Mouse (Mus musculus): ENCODE data around the gene Hspbp1. TPM values are rescaled to one million over a fixed set of nuclear protein-coding genes. Genes with fewer than 3 reads are reported as not detected.

Gene Hspbp1
- polyA plus RNA-seq, 3 experiments from 2014 or later, result 41.5 to 52.0 (median 46.5) TPM

DNA sequence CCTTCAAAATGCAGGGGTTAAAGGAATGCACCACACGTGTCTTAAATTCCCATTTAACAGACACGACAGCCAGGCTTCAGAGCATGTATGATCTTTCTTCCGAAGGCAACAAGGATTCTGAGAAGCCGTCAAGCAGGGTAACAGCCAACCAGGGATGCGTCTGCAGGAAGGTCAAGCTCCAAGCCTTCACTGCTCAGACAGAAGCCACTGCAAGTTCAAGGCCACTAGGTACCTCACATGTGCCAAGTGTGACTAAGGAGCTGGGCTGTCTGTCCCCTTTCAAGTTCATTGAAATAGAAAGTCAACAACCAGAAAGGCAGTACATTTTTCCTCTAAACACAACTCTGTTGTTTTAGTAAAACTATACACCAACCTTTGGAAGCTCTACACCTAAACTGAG, 18.0 kb downstream of the Hspbp1 start:
- no peak for ATAC-seq

DNA sequence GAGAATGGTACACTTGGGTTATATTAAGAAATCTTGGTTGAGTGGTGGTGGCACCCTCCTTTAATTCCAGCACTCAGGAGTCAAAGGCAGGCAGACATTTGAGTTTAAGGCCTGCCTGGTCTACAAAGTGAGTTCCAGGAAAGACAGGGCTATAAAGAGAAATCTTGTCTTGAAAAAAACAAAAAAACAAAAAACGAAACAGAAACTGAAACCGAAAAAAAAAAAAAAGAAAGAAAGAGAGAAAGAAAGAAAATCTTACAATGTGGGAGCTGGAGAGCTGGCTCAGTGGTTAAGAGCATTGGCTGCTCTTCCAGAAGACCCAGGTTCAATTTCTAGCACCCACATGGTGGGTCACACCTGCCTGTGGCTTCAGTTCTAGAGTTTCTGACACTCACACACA, 21.1 kb downstream of the Hspbp1 start:
- ATAC-seq, result peak; percentile 18

DNA sequence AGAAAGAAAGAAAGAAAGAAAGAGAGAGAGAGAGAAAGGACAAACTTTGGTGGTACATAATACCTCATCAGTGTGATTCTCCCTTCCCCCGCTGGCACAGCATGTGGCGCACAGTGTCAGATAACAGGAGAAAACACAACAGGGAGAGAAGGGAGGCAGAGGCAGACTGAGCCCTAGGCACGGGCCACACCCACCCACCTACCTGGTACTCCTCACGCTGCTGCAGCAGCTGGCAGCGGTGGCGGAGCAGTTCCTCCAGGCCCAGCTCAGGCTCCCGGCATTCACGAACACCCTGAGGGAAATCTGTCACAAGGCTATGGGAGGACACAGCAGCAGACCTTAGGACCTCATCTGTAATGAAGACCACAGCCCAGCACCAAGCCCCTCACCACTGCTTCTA, 21.7 kb downstream of the Hspbp1 start:
- ATAC-seq, result no peak

DNA sequence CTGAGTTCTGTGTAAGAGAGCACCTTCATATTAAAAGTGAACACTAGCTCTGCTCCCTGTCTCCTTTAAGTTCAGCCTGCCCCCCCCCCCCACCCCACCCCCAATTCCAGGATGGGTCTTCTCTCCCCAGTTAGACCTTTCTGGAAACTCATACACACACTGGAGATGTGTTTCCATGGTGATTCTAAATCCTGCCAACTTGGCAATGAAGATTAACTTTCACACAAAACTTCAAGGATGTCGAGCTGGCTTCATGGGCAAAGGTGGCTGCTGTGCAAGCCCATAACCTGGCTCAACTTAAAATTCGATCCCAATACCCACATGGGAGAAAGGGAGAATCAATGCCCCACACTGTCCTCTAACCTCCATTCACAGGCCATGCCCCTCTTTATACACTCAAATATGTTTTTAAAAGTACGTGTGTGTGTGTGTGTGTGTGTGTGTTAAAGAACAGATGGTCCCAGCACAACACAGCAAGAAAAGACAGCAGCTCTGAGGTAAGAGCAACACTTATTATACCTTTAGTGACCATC, 24.9 kb downstream of the Hspbp1 start:
- ATAC-seq, result no peak

DNA sequence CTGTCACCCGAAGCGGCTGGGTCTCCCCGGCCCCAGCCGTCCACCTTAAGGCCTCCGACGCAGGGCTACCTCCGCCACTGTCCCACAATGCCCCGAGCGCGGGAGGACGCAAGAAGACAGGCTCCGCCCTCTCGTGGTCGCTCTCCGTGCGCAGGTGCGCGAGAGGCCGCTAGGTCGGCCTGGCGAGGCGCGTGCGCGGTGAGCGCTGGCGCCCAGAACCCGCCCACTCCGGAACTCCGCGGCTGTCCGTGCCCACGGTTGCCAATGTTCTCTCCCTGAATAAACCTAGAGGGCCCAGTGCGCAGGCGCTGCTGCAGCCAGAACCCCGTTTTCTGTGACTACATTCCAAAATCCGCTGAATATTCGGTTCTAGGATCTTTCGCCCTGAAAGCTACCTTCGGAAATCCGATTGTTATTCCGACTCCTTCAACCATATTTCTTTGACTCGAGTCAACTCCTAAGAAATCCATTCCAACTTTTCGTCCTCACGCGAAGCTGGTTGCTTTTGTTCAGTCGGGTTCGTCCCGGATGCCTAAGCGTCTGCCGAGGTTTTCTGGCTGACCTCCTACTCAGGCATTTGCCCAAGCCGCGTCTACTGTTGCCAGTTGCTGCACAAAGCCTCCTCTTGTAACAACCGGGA, 25.8 kb downstream of the Hspbp1 start, which contains the start of gene Ppp6r1:
Gene Ppp6r1 (minus strand): TSS at position 108 of the 640 bp plus-strand sequence.
- peak; percentile 78 for ATAC-seq

DNA sequence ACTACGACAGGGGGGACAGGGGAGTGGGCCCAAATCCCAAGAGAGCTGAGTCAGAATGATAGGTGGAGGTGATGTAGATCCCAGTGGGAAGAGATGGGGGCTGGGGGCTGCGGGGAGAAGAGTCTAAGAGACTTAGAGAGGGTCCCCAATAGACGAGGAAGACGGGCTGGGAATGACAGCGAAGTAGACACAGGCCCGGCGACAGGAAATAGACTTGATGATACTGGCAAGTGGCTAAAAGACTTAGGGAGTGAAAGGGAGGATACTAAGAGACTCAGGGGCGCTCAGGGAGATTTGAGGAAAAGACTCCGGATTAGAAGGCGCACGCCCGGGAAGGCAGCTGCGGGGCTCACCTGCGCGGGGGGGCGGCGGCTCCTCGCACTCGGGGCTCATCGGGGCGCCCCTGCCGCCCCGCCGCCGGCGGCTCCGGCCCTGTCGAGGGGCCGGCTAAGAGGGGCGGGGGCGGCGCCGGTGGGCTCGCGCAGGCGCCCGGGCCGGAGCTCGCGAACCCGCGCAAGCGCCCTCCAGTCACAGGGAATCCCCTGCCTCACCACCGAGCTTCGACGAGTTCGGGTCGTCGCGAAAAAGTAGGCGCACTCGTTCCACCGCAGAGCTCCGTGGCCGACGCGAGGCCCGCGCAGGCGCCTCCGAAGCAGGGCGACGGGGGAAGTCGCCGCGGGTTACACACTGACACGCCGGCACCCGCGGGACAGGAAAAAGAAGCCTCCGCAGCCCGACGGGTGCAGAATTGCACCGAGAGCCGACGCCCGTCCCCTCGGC, 26.6 kb downstream of the Hspbp1 start:
- peak; percentile 19 for ATAC-seq

DNA sequence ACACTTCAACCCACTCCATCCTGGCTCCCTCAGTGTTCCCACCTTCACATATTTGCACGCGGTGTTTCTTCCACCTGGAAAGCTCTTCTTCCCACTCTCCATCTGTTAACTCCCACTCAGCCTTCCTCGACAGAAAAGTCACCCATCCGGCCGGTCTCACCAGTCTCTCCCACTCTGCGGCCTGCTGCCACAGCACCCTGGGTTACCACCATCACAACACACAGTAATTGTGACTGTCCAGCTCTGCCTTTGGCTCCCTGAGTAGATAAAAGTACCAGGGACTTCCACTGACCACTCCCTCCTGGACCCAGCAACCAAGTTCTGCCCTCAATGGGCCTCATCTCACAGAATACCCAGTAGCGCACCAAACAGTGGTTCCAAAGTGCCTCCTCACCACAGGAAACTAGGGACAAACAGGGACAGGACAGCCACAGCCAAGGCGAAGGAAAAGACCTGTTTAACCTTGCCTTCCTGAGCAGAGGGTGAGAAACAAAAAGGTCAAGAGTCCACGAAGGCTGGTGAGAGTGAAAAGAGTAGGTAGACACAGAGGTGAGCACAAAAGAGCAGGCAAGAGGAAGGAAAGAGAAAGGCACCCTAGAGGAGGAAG, 27.2 kb downstream of the Hspbp1 start:
- no peak for ATAC-seq

DNA sequence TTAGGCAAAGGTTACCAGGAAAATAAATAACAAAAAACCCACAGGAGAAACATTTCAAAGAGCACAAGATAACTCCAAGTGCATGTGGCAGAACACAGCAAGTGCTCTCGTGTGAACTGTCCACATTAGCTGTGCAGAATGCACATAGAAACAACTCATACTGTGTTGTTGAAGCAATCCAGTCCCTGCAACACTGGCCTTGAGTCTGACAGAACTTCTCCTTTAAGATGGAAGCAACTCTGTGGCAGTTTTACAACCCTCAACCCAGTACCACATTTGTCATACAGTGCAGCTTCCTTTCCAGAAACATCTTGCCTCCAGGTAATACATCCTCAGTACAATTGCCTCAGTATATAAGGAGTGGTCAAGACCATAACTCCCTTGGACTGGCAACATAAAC, 28.1 kb downstream of the Hspbp1 start:
- ATAC-seq, result no peak

DNA sequence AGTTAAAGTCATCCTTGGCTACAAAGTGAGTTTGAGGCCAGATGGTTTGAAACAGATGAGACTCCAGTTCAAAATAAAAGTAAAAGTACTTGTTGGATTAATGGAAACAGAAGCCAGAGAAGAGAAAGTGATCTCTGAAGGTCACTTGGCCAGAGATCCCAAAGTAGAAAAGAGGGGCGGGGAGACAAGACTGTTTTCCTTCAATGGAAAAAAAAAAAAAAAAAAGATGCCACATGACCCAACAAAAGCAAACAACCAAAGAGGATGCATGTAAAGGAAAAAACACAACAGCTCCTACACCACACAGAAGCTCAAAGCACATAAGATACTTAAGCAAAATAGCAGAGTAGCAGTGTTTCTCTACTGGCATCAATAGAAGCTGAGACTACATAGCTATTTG, 29.0 kb downstream of the Hspbp1 start:
- ATAC-seq, result no peak

DNA sequence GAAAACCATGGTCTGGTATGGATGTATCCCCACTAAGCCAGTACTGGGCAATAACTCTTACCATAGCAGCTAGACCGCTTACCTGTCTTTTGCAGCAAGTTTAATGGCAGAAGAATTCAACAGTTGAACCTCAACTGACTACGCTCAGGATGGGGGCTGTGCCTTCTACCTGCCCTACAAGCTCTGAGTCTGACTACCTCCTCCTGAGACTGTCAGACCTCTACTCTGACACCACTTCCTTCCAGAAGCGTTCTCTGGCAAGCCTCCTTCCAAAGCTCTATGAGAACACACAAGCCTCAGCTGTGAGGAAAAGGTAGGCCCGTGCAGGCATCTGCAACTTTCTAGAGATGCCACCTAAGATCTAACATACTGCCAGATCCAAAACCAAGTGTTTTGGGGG, 29.5 kb downstream of the Hspbp1 start:
- ATAC-seq, result peak; percentile 18

DNA sequence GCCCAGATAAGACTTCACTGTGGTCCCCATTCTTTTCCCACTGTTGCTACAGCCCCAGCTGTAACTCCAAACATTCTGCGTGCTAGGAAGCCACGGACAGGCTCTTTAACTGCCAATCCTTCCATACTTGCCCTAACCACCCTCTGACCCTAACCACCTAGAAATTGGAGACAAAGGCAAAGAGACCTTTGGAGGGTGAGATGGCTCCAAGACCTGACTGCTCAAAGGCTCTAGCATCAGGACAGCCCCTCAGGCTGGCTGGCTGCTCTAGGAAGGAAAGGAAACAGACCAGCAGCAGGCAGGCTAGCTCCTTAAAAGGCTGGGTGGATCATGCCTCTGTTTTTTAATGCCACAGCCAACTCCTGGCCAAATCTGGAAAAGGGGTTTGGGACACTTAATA, 30.6 kb downstream of the Hspbp1 start:
- ATAC-seq, result no peak

DNA sequence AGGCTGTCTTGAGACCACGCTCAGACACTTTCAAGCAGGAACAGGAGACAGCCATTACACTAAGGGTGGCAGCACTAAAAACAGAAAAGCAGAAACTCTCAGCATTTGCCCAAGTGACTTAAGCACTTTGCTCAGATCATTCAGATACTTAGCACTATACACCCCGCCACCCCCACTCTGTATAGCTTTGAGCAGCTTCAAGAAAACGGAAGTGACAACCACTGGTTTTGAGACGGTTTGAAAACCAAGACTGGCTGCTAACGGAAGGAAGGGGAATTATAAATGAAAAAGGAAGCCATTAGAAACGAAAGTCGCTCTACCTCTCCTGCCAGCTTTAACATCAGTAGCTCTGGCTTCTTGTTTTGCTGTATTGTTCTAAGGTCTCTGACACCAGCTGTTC, 31.1 kb downstream of the Hspbp1 start:
- peak; percentile 74 for ATAC-seq

DNA sequence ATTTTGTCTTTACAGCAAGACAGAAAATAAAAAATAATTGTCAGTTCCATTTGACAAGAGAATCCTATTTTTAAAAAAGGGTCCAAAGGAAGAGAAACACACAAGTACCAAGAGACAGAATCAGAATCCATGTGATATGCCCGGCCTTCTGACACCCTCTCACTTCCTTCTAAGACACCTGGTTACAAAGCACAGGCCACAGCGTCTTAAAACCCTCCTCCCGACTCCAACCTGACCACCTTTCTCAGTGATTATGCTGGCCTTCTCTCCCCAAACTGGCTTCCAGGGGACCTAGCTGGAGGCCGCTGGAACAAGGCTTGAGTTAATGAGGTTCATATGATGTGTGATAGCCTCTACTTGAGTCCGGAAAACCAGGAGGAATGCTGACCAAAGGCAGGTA, 31.5 kb downstream of the Hspbp1 start:
- ATAC-seq, result no peak

DNA sequence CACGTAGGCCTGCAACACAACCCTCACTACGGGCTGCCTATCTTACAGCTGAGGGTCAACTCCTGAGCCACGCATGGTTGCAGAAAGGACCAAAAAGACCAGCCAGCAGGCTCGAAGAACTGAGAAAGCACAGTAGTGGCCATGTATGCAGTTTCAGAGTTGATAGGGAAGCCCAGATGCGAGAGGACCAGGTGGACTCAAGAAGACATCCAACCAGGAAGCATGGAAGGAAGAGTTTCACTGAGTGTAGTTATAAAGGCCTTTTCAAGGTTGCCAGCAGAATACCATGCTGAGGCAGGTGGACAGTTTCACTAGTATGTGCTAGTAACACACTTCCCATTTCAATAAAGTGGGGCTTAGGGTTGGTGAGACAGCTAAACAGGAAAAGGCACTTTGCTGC, 32.1 kb downstream of the Hspbp1 start:
- no peak for ATAC-seq

DNA sequence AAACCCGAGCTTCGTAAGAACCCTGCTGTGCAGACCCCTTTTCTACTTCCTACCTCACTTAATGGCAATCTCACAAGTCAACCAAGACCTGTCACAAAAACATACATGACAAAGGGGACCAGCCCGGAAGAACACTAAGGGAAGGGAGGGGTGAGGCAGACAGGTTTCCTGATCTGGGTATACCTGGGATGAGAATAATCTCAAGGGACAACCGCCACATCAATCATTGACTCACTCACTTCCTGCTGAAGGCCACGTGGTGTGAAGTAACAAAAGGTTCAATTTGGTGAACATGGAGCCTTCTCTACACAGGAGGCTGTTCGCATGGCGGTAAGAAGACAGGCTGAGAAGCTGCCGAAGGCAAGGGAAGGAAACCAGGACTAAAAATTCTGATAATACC, 33.3 kb downstream of the Hspbp1 start:
- ATAC-seq, result peak; percentile 66

DNA sequence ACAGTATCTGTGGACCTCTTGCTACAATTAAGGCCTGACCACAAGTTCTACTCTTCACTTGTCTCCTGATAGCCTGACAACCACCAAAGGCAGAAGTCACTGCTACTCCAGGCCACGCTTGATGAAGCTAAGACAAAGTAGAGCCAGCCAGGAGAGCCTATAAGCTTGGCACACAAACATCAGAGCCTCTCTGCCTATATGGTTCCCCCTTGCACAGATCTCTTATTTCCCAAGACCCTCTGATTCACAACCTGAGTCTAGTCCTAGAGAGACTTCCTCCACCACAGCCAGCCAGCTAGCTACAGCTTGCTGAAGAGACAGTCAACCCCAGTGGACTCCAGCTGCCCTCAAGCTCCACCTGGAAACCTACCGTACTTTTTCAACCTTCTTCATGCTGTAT, 36.9 kb downstream of the Hspbp1 start:
- no peak for ATAC-seq

DNA sequence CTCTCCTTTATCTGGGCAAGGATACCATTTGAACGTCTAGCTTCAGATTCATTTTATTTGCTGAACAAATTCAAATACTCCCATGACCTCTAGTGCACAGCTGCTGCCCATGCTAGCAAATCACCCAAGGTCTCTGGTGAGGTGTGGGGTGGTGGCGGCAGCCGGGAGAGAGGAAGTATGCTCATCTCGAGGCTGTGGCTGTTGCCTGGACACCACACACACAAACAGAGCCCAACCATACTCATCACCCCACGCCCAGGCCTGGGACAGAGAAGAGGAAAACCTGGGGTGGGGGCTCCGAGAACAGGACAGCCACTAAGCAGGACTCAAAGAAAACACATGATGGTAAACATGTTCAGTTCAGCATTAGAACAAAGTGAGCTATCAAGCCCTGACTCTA, 37.6 kb downstream of the Hspbp1 start:
- peak; percentile 46 for ATAC-seq

DNA sequence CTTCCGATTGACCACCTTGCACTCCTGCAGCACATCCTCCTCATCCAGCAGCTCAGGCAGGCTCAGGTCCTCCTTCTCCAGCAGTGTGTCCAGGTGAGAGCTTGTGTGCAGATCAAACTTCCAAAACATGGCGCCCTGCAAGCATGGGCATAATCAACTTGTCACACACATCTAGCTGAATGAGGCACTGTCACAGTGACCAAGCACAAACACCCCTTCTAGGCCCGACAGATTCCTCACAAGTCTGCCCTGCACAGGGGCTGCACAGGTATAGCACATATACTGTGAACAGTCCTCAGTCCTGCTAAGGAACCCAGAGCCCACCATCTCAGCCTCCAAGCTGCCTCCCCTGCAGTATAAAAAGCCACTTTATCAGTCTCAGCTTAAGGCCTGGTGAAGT, 38.1 kb downstream of the Hspbp1 start:
- ATAC-seq, result no peak

DNA sequence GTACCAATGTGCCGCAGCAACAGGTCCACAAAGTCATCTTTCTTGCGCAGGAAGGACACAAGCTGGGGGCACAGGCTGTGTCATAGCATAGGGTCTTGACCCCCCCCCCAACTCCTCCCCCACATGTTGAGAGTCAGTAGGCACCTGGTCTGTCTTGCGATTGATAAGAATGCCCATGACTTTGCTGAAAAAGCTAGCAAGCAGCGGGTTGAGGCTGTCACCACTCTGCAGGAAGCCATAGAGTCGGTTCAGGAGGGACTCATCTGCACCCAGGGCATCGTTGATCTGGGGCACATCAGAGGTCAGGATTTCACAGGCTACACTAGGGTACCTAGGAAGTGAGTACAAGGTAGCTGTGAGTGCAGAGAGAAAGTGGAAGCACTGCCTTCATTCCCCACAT, 41.6 kb downstream of the Hspbp1 start:
- no peak for ATAC-seq

DNA sequence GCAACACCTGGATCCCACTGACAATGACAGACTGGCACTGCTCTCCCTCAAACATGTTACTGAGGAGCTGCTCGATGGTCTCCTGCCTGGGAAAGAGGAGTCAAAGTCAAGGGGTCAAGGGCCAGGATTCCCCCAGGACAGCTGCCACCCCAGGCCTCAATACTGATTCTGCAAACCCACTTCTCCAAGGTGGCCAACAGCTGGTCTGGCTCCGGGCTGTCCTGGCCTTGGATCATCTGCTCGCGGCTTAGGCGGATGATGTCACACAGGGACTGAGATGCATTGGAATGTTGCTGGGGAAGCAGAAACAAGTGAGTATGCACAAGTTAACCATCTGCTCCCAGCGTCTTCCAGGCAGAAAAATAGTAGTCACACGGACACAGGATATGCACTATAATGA, 42.9 kb downstream of the Hspbp1 start:
- ATAC-seq, result no peak

DNA sequence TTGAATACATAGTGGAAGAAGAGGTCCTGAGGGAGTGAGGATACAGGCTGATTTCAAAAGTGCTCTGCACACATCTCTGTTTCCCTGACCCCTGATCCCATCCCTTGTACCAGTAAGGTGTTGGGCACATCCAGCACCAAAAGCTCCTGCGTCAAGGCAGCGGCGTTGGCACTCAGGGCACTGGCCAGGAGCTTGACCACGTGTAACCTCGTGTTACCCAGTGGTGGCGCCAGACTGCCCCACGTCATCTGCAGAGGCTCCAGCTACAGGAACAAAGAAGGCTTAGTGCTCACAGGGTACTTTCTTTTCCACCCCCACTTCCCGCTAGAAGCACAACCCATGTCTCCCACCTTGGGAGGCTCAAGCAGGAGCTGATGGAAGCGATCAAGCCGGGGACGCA, 43.7 kb downstream of the Hspbp1 start:
- ATAC-seq, result no peak

DNA sequence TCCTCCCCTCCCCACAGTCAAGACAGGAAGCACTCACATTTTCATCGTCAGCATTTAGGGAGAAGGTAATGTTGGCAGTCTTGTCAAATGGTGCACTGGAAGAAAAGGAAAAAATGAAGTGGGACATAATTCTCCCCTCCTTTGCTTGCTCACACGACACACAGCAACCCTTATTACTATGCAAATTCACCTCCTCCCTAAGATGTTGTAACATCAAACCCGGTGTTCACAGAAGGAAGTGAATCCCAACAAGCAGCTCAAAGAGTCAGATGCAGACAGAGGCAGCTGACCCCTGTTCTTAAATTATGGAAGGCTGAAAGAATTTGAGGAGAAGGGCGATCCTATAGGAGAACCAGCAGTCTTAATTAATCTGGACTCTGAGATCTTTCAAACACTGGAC, 48.7 kb downstream of the Hspbp1 start:
- ATAC-seq, result no peak

DNA sequence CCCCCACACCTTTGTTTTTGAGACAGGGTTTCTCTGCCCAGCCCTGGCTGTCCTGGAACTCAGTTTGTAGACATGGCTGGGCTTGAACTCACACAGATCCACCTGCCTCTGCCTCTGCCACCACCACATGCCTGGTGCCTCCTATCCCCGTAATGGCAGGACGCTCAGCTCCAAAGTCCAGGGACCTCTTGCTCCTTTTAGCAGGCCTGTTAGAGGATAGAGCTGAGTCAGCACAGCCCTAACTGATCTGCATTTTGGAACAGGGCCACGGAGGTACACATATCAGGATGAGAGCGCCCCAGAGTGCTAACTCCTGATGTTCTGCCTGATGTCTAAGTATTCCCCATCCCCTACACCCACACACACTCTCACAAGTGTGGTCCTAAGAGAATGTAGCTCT, 53.8 kb downstream of the Hspbp1 start, which contains the start of gene Tmem86b:
Gene Tmem86b (minus strand): TSS at position 392 of the 400 bp plus-strand sequence.
- ATAC-seq, result no peak

DNA sequence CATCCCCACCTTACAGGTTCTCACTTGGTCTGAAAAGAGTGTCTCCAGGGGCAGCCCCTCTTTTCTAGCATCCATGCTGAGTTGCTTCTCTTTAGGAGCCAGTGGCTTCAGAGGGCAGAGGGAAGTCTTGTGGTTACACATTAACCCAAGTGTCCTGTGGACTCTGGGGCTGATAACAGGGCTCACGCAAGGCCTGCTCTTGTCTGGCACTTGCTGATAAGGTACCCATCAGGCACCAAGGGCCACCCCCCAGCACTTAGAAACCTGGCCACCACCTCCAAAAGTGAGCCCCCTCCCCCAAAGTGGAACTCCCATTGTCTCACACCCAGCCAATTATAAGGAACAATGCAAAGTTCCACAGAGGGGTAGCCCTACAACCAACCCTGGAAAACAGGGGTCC, 54.7 kb downstream of the Hspbp1 start:
- ATAC-seq, result no peak

Data from inflammation-experienced regulatory T-cells, adult 6 months (primary cell).